In the genomic region with DNA sequence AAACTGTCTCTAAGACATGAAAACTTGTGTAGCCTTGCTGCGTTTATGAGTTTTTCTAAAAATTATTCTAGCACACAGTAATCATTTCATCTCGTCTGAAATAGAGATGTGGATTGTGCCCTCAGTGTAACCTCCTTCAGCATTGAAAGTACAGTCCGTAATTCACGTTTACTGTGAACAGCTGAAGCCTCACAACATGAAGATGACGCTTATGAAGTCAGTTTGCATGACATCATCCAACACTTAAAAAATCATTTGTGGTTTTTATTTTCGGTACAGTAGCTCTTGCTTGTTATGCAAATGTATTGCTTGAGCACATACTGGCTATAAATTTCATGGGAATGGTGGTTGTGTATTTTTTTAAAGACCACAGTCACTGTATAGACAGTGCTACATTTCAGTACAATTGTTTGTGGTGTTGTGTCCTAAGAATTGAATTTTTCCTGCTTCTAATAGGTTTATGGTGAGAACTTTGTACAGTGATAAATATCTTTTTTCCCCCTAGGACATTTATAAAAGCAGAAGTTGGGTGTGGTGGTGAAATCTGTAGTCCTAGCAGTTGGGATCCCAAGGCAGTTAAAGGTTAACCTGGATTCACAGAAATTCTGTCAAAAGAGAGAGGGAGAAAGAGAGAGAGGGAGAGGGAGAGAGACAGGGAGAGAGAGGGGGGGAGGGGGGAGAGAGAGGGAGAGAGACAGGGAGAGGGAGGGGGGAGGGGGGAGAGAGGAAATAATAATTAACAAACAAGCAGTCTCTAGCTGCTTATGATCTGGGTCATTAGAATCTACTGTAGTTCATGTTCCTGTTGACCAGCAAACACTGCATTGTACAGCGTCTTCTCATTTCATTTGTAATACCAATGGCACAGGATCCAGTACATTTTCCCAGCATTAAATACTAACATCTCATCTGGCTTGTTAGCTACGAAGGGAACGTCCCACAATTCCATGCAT, we compare ENCODE assay signal across 19 mouse cellular contexts. TPM values are rescaled to one million over a fixed set of nuclear protein-coding genes. Genes with fewer than 3 reads are reported as not detected.
DNase-seq lines count a peak whose midpoint lies in the region; ATAC-seq and TF ChIP-seq lines count a peak whose summit lies in the region.
"Had no signal": no experiment of that assay in that cellular context is flagged by ENCODE, and none has a peak within 500 bp of the region (broad histone marks: within the 10 kb centered on the region; RNA-seq: fewer than 3 reads in every experiment).

No protein-coding gene starts in this region.

- no peak for ATAC-seq in kidney, embryonic 16.5 days (ENCODE audit: low FRiP score, low TSS enrichment)
- peak; percentile 82 for ATAC-seq in intestine, embryonic 15.5 days
- ATAC-seq: CD4-positive, CD25-positive, alpha-beta regulatory T cell, adult 4 months; forebrain, embryonic 15.5 days had no signal

- no peak overlapping the region for H3K4me3 ChIP-seq in kidney, embryonic 16.5 days (ENCODE audit: low read length)
- H3K4me3 ChIP-seq in CH12.LX (replicated peaks in 1 of 3; ENCODE audit: low read depth in 2 of 3, low read length in 2 of 3, poor library complexity in 1 of 3) = no peak overlapping the region
- no peak overlapping the region for H3K4me3 ChIP-seq in intestine, embryonic 15.5 days (replicated peaks)
- H3K4me3 ChIP-seq: embryonic facial prominence, embryonic 15.5 days; erythroblast, embryonic 14.5 days; forebrain, embryonic 10.5 days; forebrain, embryonic 15.5 days; heart, embryonic 12.5 days; hindbrain, embryonic 15.5 days had no signal

- no peak overlapping the region for H3K9ac ChIP-seq in kidney, embryonic 16.5 days (replicated peaks; ENCODE audit: low read length)
- no peak overlapping the region for H3K9ac ChIP-seq in CH12.LX (ENCODE audit: insufficient read depth, low read depth)
- no peak overlapping the region for H3K9ac ChIP-seq in intestine, embryonic 15.5 days
- H3K9ac ChIP-seq: embryonic facial prominence, embryonic 15.5 days; forebrain, embryonic 15.5 days; heart, embryonic 12.5 days; hindbrain, embryonic 15.5 days had no signal

- dilution Hi-C loops in CH12.LX (cut with MboI; ENCODE audit: extremely low pct_ligation_motif_present, extremely low pct_unique_long_range_greater_than_20kb, low sequenced_read_pairs) = no loop called here

- TF ChIP-seq CTCF in CH12.LX (conservative IDR thresholded peaks at IDR 0.05 in 1 of 2, IDR thresholded peaks at IDR 0.05 in 1 of 2; ENCODE audit: low read depth in 2 of 2, low read length in 2 of 2) = no peak

- DNase-seq in kidney, postnatal 4 days = no peak
- DNase-seq in CH12.LX (ENCODE audit: extremely low read depth) = no peak
- DNase-seq in splenic B cell, adult 2 months (ENCODE audit: low read depth, low spot score) = peak; percentile 19
- no peak for DNase-seq in urinary bladder, postnatal 36 days (ENCODE audit: low spot score in 2 of 2)
- DNase-seq in lung, postnatal 4 days = no peak
- DNase-seq: adrenal gland, postnatal 25 days; cerebellum, adult 18-20 months; cerebellum, adult 9-11 months; gastrocnemius, postnatal 10 days; heart, postnatal 36 days had no signal

- 65% methylated on average over 9 of the region's 9 CpGs for WGBS in kidney, embryonic 16.5 days
- WGBS in intestine, embryonic 15.5 days = 68% methylated on average over 9 of the region's 9 CpGs

- no peaks in the 10 kb centered on the region for H3K36me3 ChIP-seq in kidney, embryonic 16.5 days (ENCODE audit: insufficient read depth, low read length)
- H3K36me3 ChIP-seq in CH12.LX (replicated peaks in 1 of 2; ENCODE audit: control insufficient read depth in 1 of 2, insufficient read depth in 1 of 2, low read length in 1 of 2) = no peaks in the 10 kb centered on the region
- H3K36me3 ChIP-seq in intestine, embryonic 15.5 days = no peaks in the 10 kb centered on the region
- no peaks in the 10 kb centered on the region for H3K36me3 ChIP-seq in splenic B cell, adult 2 months (ENCODE audit: control insufficient read depth, insufficient read depth, low read length, poor library complexity, severe bottlenecking)
- H3K36me3 ChIP-seq: embryonic facial prominence, embryonic 15.5 days; forebrain, embryonic 10.5 days; forebrain, embryonic 15.5 days; heart, embryonic 12.5 days; hindbrain, embryonic 15.5 days had no signal

- TF ChIP-seq POLR2A in CH12.LX (IDR thresholded peaks at IDR 0.05; ENCODE audit: low read depth, low read length) = no peak

- no peak overlapping the region for H3K4me2 ChIP-seq in kidney, embryonic 16.5 days (replicated peaks; ENCODE audit: low read depth, low read length)
- no peak overlapping the region for H3K4me2 ChIP-seq in CH12.LX (ENCODE audit: insufficient read depth, low read depth, poor library complexity, severe bottlenecking)
- no peak overlapping the region for H3K4me2 ChIP-seq in intestine, embryonic 15.5 days (replicated peaks)
- H3K4me2 ChIP-seq: embryonic facial prominence, embryonic 15.5 days; forebrain, embryonic 15.5 days; heart, embryonic 12.5 days; hindbrain, embryonic 15.5 days had no signal

- no peak for TF ChIP-seq RAD21 in CH12.LX (IDR thresholded peaks at IDR 0.05; ENCODE audit: low read depth, low read length)

- no peaks in the 10 kb centered on the region for H3K27me3 ChIP-seq in kidney, embryonic 16.5 days (ENCODE audit: insufficient read depth, low read length)
- no peaks in the 10 kb centered on the region for H3K27me3 ChIP-seq in CH12.LX (replicated peaks)
- H3K27me3 ChIP-seq in intestine, embryonic 15.5 days (replicated peaks) = no peaks in the 10 kb centered on the region
- H3K27me3 ChIP-seq in splenic B cell, adult 2 months (ENCODE audit: control insufficient read depth, insufficient read depth, low read length, poor library complexity, severe bottlenecking) = no peaks in the 10 kb centered on the region
- H3K27me3 ChIP-seq: embryonic facial prominence, embryonic 15.5 days; forebrain, embryonic 15.5 days; heart, embryonic 12.5 days; hindbrain, embryonic 15.5 days had no signal

- in situ Hi-C loops in CH12.LX (cut with MboI; ENCODE audit: low pct_ligation_motif_present, low pct_unique_long_range_greater_than_20kb, low sequenced_read_pairs) = no loop called here

- H3K27ac ChIP-seq in kidney, embryonic 16.5 days (ENCODE audit: low read length) = peak overlapping the region; percentile 38; the same call in 1 of the 2 replicates
- H3K27ac ChIP-seq in CH12.LX (ENCODE audit: insufficient read depth, low read depth) = no peak overlapping the region
- no peak overlapping the region for H3K27ac ChIP-seq in intestine, embryonic 15.5 days
- H3K27ac ChIP-seq: embryonic facial prominence, embryonic 15.5 days; forebrain, embryonic 10.5 days; forebrain, embryonic 15.5 days; hindbrain, embryonic 15.5 days had no signal

- H3K4me1 ChIP-seq in kidney, embryonic 16.5 days (ENCODE audit: insufficient read depth, low read length) = peaks cover 23% of the 10 kb centered on the region
- peaks cover 4 to 8% of the 10 kb centered on the region in 2 experiments; a peak in 2 of 4 replicates for H3K4me1 ChIP-seq in CH12.LX (ENCODE audit: control insufficient read depth in 1 of 2, insufficient read depth in 2 of 2)
- H3K4me1 ChIP-seq in intestine, embryonic 15.5 days (replicated peaks) = 0 out of 2 replicates have a peak, but pooled peaks cover 4% of the 10 kb centered on the region
- H3K4me1 ChIP-seq: forebrain, embryonic 10.5 days had no signal

- TF ChIP-seq EP300 in CH12.LX (IDR thresholded peaks at IDR 0.05; ENCODE audit: low read length) = no peak

- no peaks in the 10 kb centered on the region for H3K79me2 ChIP-seq in CH12.LX (replicated peaks; ENCODE audit: control insufficient read depth, extremely low read depth, insufficient read depth, poor library complexity, severe bottlenecking)

- H3K9me3 ChIP-seq in kidney, embryonic 16.5 days (ENCODE audit: low read length) = 0 out of 2 replicates have a peak, but pooled peaks cover 3% of the 10 kb centered on the region
- H3K9me3 ChIP-seq in CH12.LX (replicated peaks; ENCODE audit: low read length) = no peaks in the 10 kb centered on the region
- no peaks in the 10 kb centered on the region for H3K9me3 ChIP-seq in intestine, embryonic 15.5 days
- H3K9me3 ChIP-seq: embryonic facial prominence, embryonic 15.5 days; forebrain, embryonic 10.5 days; forebrain, embryonic 15.5 days; heart, embryonic 12.5 days; hindbrain, embryonic 15.5 days had no signal

TF ChIP-seq in CH12.LX, 34 proteins besides CTCF, POLR2A, EP300 and RAD21:
- TF ChIP-seq BHLHE40 (IDR thresholded peaks at IDR 0.05; ENCODE audit: low read depth, low read length) = peak; percentile 63; the same call in 1 of the 2 replicates
- peak; percentile 23; the same call in 1 of the 2 replicates for TF ChIP-seq ETS1 (conservative IDR thresholded peaks at IDR 0.05; ENCODE audit: low read depth, low read length)
- no peak for TF ChIP-seq TBP (conservative IDR thresholded peaks at IDR 0.05; ENCODE audit: low read depth, low read length)

RNA-seq across cellular contexts. Expression of a gene that starts 14.2 kb away (rescaled TPM):
- 44.5 and 46.5 TPM in 2 replicates for polyA plus RNA-seq in kidney, embryonic 16.5 days (2015; fragmentation: Nextera tagmentation; extraction: Ambion mirVana)
- 6.4 and 7.6 TPM in 2 replicates for total RNA-seq in CH12.LX (2012; rRNA removed)
- 4.4 and 5.2 TPM in 2 replicates for total RNA-seq in CH12.LX (2014; rRNA removed)
- polyA plus RNA-seq in CH12.LX (2012; ENCODE audit: insufficient read length, low read depth) = 4.6 and 6.8 TPM in 2 replicates
- polyA plus RNA-seq in intestine, embryonic 15.5 days (2015; fragmentation: Nextera tagmentation; extraction: Ambion mirVana) = 29.7 and 31.6 TPM in 2 replicates
